Mouse (Mus musculus) embryonic facial prominence, embryonic 14.5 days (tissue): ENCODE results near the gene Nr6a1. TPM values are rescaled to one million over a fixed set of nuclear protein-coding genes. Genes with fewer than 3 reads are reported as not detected.

Experiments used
- ATAC-seq: fragments of 200-750 bp; cut with Nextera tagmentation; 2 replicates; pipeline ENCODE4 v1.8.0; 2017; ENCODE audit warnings: low read depth, moderate number of reproducible peaks, moderate TSS enrichment
- DNase-seq: peaks from one replicate; pipeline ENCODE4 v3.0.0-alpha.2; 2015; ENCODE audit warnings: low spot score
- H3K27ac ChIP-seq: fragments of 300-500 bp; sonication (generic); replicated peaks from 2 replicates; pipeline ENCODE4 v1.5.1; 2014; ENCODE audit warnings: low read depth, mild to moderate bottlenecking, low read length, moderate library complexity
- H3K27me3 ChIP-seq: fragments of 300-500 bp; sonication (generic); replicated peaks from 2 replicates; pipeline ENCODE4 v1.6.1; 2014; ENCODE audit warnings: low read length; ENCODE audit not compliant: control insufficient read depth, insufficient read depth
- H3K36me3 ChIP-seq: fragments of 300-500 bp; sonication (generic); 2 replicates; pipeline ENCODE4 v1.6.1; 2014; ENCODE audit warnings: low read length, mixed read lengths; ENCODE audit not compliant: control insufficient read depth, insufficient read depth
- H3K4me1 ChIP-seq: fragments of 300-500 bp; sonication (generic); 2 replicates; pipeline ENCODE4 v1.6.1; 2014; ENCODE audit warnings: antibody characterized with exemption, low read length; ENCODE audit not compliant: control insufficient read depth, insufficient read depth
- H3K4me2 ChIP-seq: fragments of 300-500 bp; sonication (generic); 2 replicates; pipeline ENCODE4 v1.6.1; 2014; ENCODE audit warnings: low read depth, mild to moderate bottlenecking, low read length, moderate library complexity, mixed read lengths
- H3K4me3 ChIP-seq: fragments of 300-500 bp; sonication (generic); 2 replicates; pipeline ENCODE4 v1.5.1; 2014; ENCODE audit warnings: low read depth, mild to moderate bottlenecking, low read length
- H3K9ac ChIP-seq: fragments of 300-500 bp; sonication (generic); 2 replicates; pipeline ENCODE4 v1.6.1; 2014; ENCODE audit warnings: low read depth, mild to moderate bottlenecking, low read length, moderate library complexity, mixed read lengths
- H3K9me3 ChIP-seq: fragments of 300-500 bp; sonication (generic); 2 replicates; pipeline ENCODE4 v1.6.1; 2016; ENCODE audit warnings: low read length; ENCODE audit not compliant: control insufficient read depth
- WGBS: fragments of 180-500 bp; shearing (Covaris S2); extraction: QIAGEN DNeasy Blood & Tissue Kit; methylation state at CpG from one replicate; pipeline ENCODE4 v1.1.7; 2014; 5-methylcytosine and 5-hydroxymethylcytosine counted together
- polyA plus RNA-seq: library from polyadenylated mRNA; unstranded; fragments of >200 nt; fragmentation: Nextera tagmentation; extraction: Ambion mirVana; gene quantifications from 2 replicates; pipeline ENCODE4 v1.2.1, GENCODE M21; 2014

Nr6a1 gene
- polyA plus RNA-seq, 1 experiment from 2014 or later, result 1.7 TPM

DNA sequence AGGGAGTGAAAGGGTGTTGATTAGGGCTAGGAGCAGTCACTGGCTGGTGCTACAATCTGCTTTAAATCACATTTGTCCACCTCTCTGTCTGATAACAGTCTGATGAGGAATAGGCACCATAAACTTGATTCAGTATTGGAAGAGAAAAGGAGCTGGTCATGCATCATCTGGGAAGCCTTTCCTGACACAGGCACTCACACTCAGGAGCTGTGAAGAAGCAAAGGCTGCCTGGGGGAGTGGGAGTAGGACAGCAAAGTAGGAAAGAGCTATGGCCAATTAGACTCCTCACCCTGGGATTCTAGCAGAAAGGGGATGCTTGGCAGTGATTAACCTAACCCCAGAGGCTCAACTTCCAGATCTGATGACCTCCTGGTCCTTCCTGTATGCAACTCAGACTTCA is 191.7 kb downstream of the Nr6a1 start:
- Histone ChIP-seq H3K4me2 (no peak overlapping the region), H3K27ac (no peak overlapping the region), H3K9me3 (no peaks in the 10 kb centered on the region), H3K27me3 (no peaks in the 10 kb centered on the region), H3K4me1 (no peaks in the 10 kb centered on the region), H3K36me3 (no peaks in the 10 kb centered on the region), H3K9ac (no peak overlapping the region), H3K4me3 (no peak overlapping the region)
- no peak for DNase-seq
- ATAC-seq, result no peak

- Histone ChIP-seq H3K27ac (no peak overlapping the region), H3K9ac (no peak overlapping the region), H3K4me2 (no peak overlapping the region), H3K9me3 (no peaks in the 10 kb centered on the region), H3K36me3 (no peaks in the 10 kb centered on the region), H3K27me3 (no peaks in the 10 kb centered on the region), H3K4me3 (no peak overlapping the region), H3K4me1 (no peaks in the 10 kb centered on the region)
- no peak for ATAC-seq
- 62% methylated on average over 5 of the region's 5 CpGs for WGBS
- no peak for DNase-seq
Observed at GRCm38 (mm10) chr2:38734721-38735120, 192.8 kb downstream of the Nr6a1 start.

- no peak for DNase-seq
- Histone ChIP-seq H3K9me3 (no peaks in the 10 kb centered on the region), H3K27ac (no peak overlapping the region), H3K4me2 (no peak overlapping the region), H3K36me3 (no peaks in the 10 kb centered on the region), H3K27me3 (no peaks in the 10 kb centered on the region), H3K9ac (no peak overlapping the region), H3K4me1 (no peaks in the 10 kb centered on the region), H3K4me3 (no peak overlapping the region)
- no peak for ATAC-seq
- WGBS, result 95% methylated on average over 6 of the region's 6 CpGs
Observed at GRCm38 (mm10) chr2:38730331-38730827, 197.1 kb downstream of the Nr6a1 start.

DNA sequence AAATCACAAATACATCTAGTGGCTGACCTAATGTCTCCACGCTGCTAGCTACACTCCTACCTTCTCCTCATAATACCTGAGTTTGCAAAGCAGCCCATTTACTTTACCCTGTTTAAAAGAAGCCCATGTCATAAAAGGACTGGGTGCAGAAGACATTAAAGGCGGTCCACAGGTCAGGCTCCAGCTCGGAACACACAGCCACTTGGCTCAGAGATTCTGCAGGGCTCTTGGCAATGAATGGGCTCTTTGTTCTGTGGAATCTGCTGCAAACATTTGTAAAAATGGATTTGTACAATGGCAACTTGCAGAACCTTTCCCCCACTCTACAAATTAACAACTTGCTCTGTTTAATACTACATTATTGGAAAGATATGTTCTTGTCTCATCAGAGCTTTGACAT is 202.1 kb downstream of the Nr6a1 start:
- ATAC-seq (no peak), DNase-seq (no peak)
- H3K4me2 ChIP-seq, result no peak overlapping the region
- WGBS, result 47% methylated on average over 3 of the region's 3 CpGs
- H3K27me3 ChIP-seq, result no peaks in the 10 kb centered on the region
- no peak overlapping the region for H3K27ac ChIP-seq
- no peak overlapping the region for H3K9ac ChIP-seq
- no peaks in the 10 kb centered on the region for H3K36me3 ChIP-seq
- H3K4me3 ChIP-seq, result no peak overlapping the region
- H3K4me1 ChIP-seq, result no peaks in the 10 kb centered on the region
- H3K9me3 ChIP-seq, result no peaks in the 10 kb centered on the region

- ATAC-seq (no peak), DNase-seq (no peak)
- Histone ChIP-seq H3K9me3 (no peaks in the 10 kb centered on the region), H3K4me3 (no peak overlapping the region), H3K4me2 (no peak overlapping the region), H3K27me3 (no peaks in the 10 kb centered on the region), H3K9ac (no peak overlapping the region), H3K36me3 (no peaks in the 10 kb centered on the region), H3K4me1 (no peaks in the 10 kb centered on the region), H3K27ac (no peak overlapping the region)
- 67% methylated on average over 4 of the region's 4 CpGs for WGBS
Observed at GRCm38 (mm10) chr2:38723378-38723777, 204.1 kb downstream of the Nr6a1 start.

- Histone ChIP-seq H3K27me3 (no peaks in the 10 kb centered on the region), H3K4me3 (no peak overlapping the region), H3K9ac (no peak overlapping the region), H3K4me1 (no peaks in the 10 kb centered on the region), H3K4me2 (no peak overlapping the region), H3K27ac (no peak overlapping the region), H3K36me3 (no peaks in the 10 kb centered on the region), H3K9me3 (no peaks in the 10 kb centered on the region)
- 47% methylated on average over 4 of the region's 4 CpGs for WGBS
- no peak for DNase-seq
- ATAC-seq, result no peak
Observed at GRCm38 (mm10) chr2:38722076-38722475, 205.4 kb downstream of the Nr6a1 start.

DNA sequence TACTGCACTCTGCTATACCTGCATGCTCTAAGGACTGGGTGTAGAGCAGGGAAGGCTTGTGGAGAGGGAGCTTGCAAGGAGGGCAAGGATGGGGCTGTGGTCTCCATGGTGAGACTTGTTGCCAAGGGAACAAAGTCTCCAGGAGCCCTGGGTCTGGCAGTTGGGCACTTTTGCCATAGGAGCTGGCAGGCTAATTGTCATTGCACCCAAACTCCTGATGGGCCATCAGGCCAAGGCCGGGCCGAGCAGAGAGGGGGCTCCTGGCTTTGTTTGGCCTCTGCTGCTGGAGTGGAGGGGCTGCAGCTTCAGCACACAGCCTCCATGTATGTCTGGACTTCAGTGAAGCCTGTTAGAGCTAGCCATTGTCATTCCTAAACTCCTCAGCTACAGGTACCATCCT is 206.8 kb downstream of the Nr6a1 start:
- H3K4me2 ChIP-seq, result no peak overlapping the region
- no peak overlapping the region for H3K4me3 ChIP-seq
- H3K27ac ChIP-seq, result no peak overlapping the region
- no peaks in the 10 kb centered on the region for H3K27me3 ChIP-seq
- no peaks in the 10 kb centered on the region for H3K4me1 ChIP-seq
- no peak overlapping the region for H3K9ac ChIP-seq
- 88% methylated on average over 2 of the region's 2 CpGs for WGBS
- no peaks in the 10 kb centered on the region for H3K36me3 ChIP-seq
- ATAC-seq (no peak), DNase-seq (no peak)
- no peaks in the 10 kb centered on the region for H3K9me3 ChIP-seq

GRCm38 (mm10) chr2:38719354-38719753 is 208.1 kb downstream of the Nr6a1 start:
- no peak overlapping the region for H3K4me3 ChIP-seq
- ATAC-seq (no peak), DNase-seq (no peak)
- no peak overlapping the region for H3K4me2 ChIP-seq
- H3K27ac ChIP-seq, result no peak overlapping the region
- WGBS, result 66% methylated on average over 5 of the region's 6 CpGs
- no peaks in the 10 kb centered on the region for H3K36me3 ChIP-seq
- no peaks in the 10 kb centered on the region for H3K9me3 ChIP-seq
- peaks cover under 1% of the 10 kb centered on the region; the same call in 1 of the 2 replicates for H3K27me3 ChIP-seq
- H3K4me1 ChIP-seq, result no peaks in the 10 kb centered on the region
- no peak overlapping the region for H3K9ac ChIP-seq

GRCm38 (mm10) chr2:38718676-38719075 is 208.8 kb downstream of the Nr6a1 start:
- Histone ChIP-seq H3K36me3 (no peaks in the 10 kb centered on the region), H3K9ac (no peak overlapping the region), H3K9me3 (no peaks in the 10 kb centered on the region), H3K27ac (no peak overlapping the region), H3K27me3 (peaks cover 7% of the 10 kb centered on the region), H3K4me3 (no peak overlapping the region), H3K4me2 (no peak overlapping the region), H3K4me1 (no peaks in the 10 kb centered on the region)
- ATAC-seq, result no peak
- no peak for DNase-seq
- whole genome bisulfite sequencing, result 57% methylated on average over 7 of the region's 8 CpGs
